Mouse (Mus musculus) E14TG2a.4 (cell line): ENCODE measurements at regions not wholly inside any gene's neighbourhood (a gene's known extent, or its start where the extent isn't known, plus 50 kb on each side); places are given as distances from the start of the nearest gene placed in this dataset.

Experiments
- CTCF ChIP-seq: conservative IDR thresholded peaks from 2 replicates; pipeline ENCODE4 v1.5.1; 2014; ENCODE audit warnings: low read length
- NANOG ChIP-seq: IDR thresholded peaks from 2 replicates; pipeline ENCODE4 v1.6.1; 2014; ENCODE audit warnings: borderline replicate concordance, low read length, mixed read lengths
- POU5F1 ChIP-seq: IDR thresholded peaks from 2 replicates; pipeline ENCODE4 v1.6.1; 2014; ENCODE audit warnings: low read length, borderline replicate concordance

GRCm38 (mm10) chr9:122650862-122651261 is 96.3 kb upstream of the Topaz1 start:
- TF ChIP-seq CTCF (no peak), NANOG (no peak), POU5F1 (no peak)
